9 mouse cellular contexts compared by ENCODE assay signal in the genomic region with DNA sequence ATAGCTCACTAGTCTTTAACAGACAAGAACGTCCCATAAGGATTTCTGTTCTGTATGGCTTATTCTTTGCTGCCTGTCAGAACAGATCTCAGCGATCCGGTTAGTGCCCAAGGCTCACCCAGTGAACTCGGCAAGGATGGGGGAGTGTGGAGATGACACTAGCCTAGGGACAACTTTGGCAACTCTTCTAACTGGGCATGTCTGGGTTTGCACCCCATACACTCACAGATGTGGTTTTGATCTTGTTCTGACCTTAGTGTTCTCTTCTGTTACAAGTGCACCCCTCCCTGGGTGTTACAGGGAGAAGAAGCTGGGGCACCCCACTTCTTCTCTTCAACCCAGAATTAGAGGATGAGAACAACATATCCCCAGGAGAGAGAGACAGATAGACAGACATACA. TPM values are rescaled to one million over a fixed set of nuclear protein-coding genes. Genes with fewer than 3 reads are reported as not detected.
A peak's percentile ranks its signal among the peaks of the same experiment; 100 is the strongest.
DNase-seq lines count a peak whose midpoint lies in the region; ATAC-seq and TF ChIP-seq lines count a peak whose summit lies in the region.
"Had no signal": no experiment of that assay in that cellular context is flagged by ENCODE, and none has a peak within 500 bp of the region (broad histone marks: within the 10 kb centered on the region; RNA-seq: fewer than 3 reads in every experiment).

No protein-coding gene starts in this region.

- ATAC-seq in embryonic facial prominence, embryonic 13.5 days (ENCODE audit: insufficient number of reproducible peaks, insufficient read depth, low FRiP score, low TSS enrichment, low read depth): 0 out of 2 replicates have a peak, but pooled peaks have one; percentile 5
- ATAC-seq in intestine, embryonic 15.5 days: no peak
- ATAC-seq in neural tube, embryonic 13.5 days (ENCODE audit: low read depth): no peak

- H3K4me3 ChIP-seq in layer of hippocampus, adult 2 months: peak overlapping the region; percentile 84
- peak overlapping the region; percentile 63 for H3K4me3 ChIP-seq in embryonic facial prominence, embryonic 13.5 days
- peak overlapping the region; percentile 58 for H3K4me3 ChIP-seq in intestine, embryonic 15.5 days (replicated peaks)
- peak overlapping the region; percentile 79 for H3K4me3 ChIP-seq in neural tube, embryonic 13.5 days

- 24% methylated on average over 4 of the region's 4 CpGs for WGBS in embryonic facial prominence, embryonic 13.5 days
- WGBS in intestine, embryonic 15.5 days: 36% methylated on average over 4 of the region's 4 CpGs
- 38% methylated on average over 4 of the region's 4 CpGs for WGBS in neural tube, embryonic 13.5 days

- H3K4me2 ChIP-seq in embryonic facial prominence, embryonic 13.5 days: peak overlapping the region; percentile 98
- peak overlapping the region; percentile 99 for H3K4me2 ChIP-seq in intestine, embryonic 15.5 days (replicated peaks)
- H3K4me2 ChIP-seq in neural tube, embryonic 13.5 days: peak overlapping the region; percentile 82

- no peaks in the 10 kb centered on the region for H3K36me3 ChIP-seq in embryonic facial prominence, embryonic 13.5 days
- no peaks in the 10 kb centered on the region for H3K36me3 ChIP-seq in intestine, embryonic 15.5 days
- no peaks in the 10 kb centered on the region for H3K36me3 ChIP-seq in neural tube, embryonic 13.5 days

- peak overlapping the region; percentile 66; the same call in 1 of the 2 replicates for H3K9ac ChIP-seq in embryonic facial prominence, embryonic 13.5 days
- H3K9ac ChIP-seq in intestine, embryonic 15.5 days: no peak overlapping the region
- H3K9ac ChIP-seq in neural tube, embryonic 13.5 days: peak overlapping the region; percentile 91

- H3K27ac ChIP-seq in layer of hippocampus, adult 2 months: peak overlapping the region; percentile 95
- H3K27ac ChIP-seq in embryonic facial prominence, embryonic 13.5 days: no peak overlapping the region
- H3K27ac ChIP-seq in intestine, embryonic 15.5 days: no peak overlapping the region
- no peak overlapping the region for H3K27ac ChIP-seq in neural tube, embryonic 13.5 days (replicated peaks)

- no peaks in the 10 kb centered on the region for H3K9me3 ChIP-seq in embryonic facial prominence, embryonic 13.5 days
- H3K9me3 ChIP-seq in intestine, embryonic 15.5 days: no peaks in the 10 kb centered on the region
- no peaks in the 10 kb centered on the region for H3K9me3 ChIP-seq in neural tube, embryonic 13.5 days

- H3K4me1 ChIP-seq in embryonic facial prominence, embryonic 13.5 days: peaks cover 15% of the 10 kb centered on the region
- peaks cover 14% of the 10 kb centered on the region for H3K4me1 ChIP-seq in intestine, embryonic 15.5 days (replicated peaks)
- H3K4me1 ChIP-seq in neural tube, embryonic 13.5 days (replicated peaks): peaks cover 40% of the 10 kb centered on the region

- no peak for TF ChIP-seq CTCF in layer of hippocampus, adult 2 months (conservative IDR thresholded peaks at IDR 0.05)

- DNase-seq in layer of hippocampus, adult 2 months (ENCODE audit: low spot score in 2 of 2): no peak
- DNase-seq in layer of hippocampus, postnatal 25 days (ENCODE audit: extremely low spot score in 1 of 2, low spot score in 1 of 2): no peak
- DNase-seq in layer of hippocampus, adult 9-11 months: no peak
- no peak for DNase-seq in layer of hippocampus, postnatal 36 days
- no peak for DNase-seq in yolk sac, embryonic 10.5 days (ENCODE audit: low spot score)

- H3K27me3 ChIP-seq in embryonic facial prominence, embryonic 13.5 days: peaks cover 58% of the 10 kb centered on the region
- H3K27me3 ChIP-seq in intestine, embryonic 15.5 days (replicated peaks): peaks cover 38% of the 10 kb centered on the region
- peaks cover 24% of the 10 kb centered on the region for H3K27me3 ChIP-seq in neural tube, embryonic 13.5 days

RNA-seq across cellular contexts. Expression of a gene that starts 1.0 kb away (rescaled TPM):
- 10 to 100 TPM; 88.6 to 89.5 TPM for total RNA-seq in layer of hippocampus, adult 2 months (2021)
- 10 to 100 TPM; 71.2 to 81.8 TPM for total RNA-seq in layer of hippocampus, postnatal 25 days (2021)
- polyA plus RNA-seq in embryonic facial prominence, embryonic 13.5 days (2015; fragmentation: Nextera tagmentation; extraction: Ambion mirVana): 0.84 and 1.1 TPM in 2 replicates
- 0.64 and 0.67 TPM in 2 replicates for polyA plus RNA-seq in intestine, embryonic 15.5 days (2015; fragmentation: Nextera tagmentation; extraction: Ambion mirVana)
- 5.9 and 6.6 TPM in 2 replicates for polyA plus RNA-seq in neural tube, embryonic 13.5 days (2015; fragmentation: Nextera tagmentation; extraction: Ambion mirVana)
- total RNA-seq in layer of hippocampus, postnatal 36 days (2021): 10 to 100 TPM; 82.6 to 87.2 TPM
- polyA plus RNA-seq: liver, adult 2 months had no signal
